Mouse (Mus musculus) lung, postnatal 14 days (tissue): ENCODE data around the gene Tfdp1.

Source experiments
- DNase-seq: peaks from one replicate; pipeline ENCODE4 v3.0.0; 2021

The Tfdp1 gene

DNA sequence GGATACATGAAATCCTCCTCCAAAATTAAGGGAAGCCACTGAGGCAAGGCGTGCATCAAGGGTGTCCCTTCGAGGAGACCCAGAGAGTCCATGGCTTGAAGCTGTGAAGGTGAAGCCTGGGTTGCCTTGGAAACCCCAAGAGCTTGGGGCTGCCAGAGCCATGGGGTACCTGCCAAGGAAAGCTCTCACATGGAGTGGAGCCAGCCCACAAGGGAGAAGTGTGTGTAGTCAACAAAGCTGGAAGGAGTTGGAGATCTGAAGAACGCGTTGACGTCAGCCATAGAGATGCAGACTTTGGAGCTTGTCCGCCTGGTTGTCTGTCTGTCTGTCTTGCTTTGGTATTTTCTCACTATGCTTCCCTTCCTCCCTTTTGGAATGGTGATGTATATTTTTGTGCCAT lies 82.4 kb downstream of the Tfdp1 start:
- DNase-seq = no peak

DNA sequence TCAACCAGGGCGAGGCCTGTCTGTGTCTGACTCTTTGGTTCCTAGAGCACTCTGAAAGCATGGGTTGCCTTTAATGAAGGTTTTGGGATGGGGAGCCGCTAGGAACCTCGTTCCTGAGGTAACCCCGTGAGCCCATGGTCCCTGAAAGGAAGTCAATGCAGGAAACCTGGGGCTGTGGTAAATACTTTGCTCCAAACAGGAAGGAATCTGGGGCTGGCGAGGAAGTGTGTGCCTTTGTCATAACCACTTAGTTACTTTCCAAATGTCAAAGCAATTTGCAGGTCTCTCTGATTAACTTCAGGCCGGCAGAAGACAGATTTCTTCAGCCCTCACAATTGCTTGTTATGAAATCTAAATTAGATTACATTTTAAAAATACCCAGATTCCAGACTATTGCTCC lies 88.8 kb downstream of the Tfdp1 start:
- DNase-seq = no peak
